Mouse (Mus musculus) central nervous system, embryonic 14 days (tissue): ENCODE results near the gene Vmn1r183. TPM values are rescaled to one million over a fixed set of nuclear protein-coding genes. Genes with fewer than 3 reads are reported as not detected.

Experiments used
- polyA plus RNA-seq: library from polyadenylated mRNA; depleted of rRNA; stranded (reverse); fragments of >200 nt; gene quantifications from 2 replicates; pipeline ENCODE4 v1.2.3, GENCODE M21; 2012; rRNA removed

The Vmn1r183 gene
- polyA plus RNA-seq, result not detected in 2 replicates

GRCm38 (mm10) chr7:24052660-24053304, at the start of gene Vmn1r183:
Gene Vmn1r183 (plus strand): TSS chr7:24053254.

GRCm38 (mm10) chr7:24081634-24082431, 28.8 kb downstream of the Vmn1r183 start, which contains the start of gene Zfp180:
Gene Zfp180 (plus strand): TSS chr7:24081924.

DNA sequence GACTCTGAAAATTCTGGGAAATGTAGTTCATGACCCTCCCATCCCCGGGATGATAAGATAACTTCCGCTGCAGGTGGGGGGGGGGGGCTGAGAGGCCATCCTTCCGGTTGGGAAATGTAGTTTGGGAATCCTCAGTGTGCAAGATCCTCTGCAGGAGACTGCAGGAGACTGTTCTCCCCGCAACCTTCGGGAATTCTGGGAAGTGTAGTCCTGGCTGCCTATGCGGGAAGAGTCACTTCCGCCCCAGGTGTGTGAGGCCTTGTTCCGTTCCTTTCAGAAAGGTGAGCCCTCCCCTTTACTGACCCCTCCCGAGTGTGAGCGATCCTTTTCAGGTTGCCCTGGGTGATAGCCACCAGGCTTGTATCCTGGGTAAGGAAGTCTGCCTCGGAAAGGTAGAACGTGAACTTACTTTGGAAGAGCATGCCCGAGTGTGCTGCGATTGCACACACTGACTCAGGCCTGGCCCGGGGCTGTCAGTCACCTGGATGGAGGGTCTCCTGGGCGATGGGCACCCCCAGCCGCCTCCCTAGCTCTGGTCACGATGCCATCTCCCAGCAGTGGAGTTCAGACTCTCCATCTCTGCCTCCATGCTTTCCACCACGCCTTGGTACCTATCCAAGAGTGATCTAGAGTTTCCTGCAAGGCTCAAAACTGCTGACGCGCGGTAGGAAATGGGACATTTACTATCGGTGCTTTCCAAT, 59.3 kb downstream of the Vmn1r183 start, which contains the start of gene Zfp112:
Gene Zfp112 (plus strand): TSS at position 159 of the 701 bp plus-strand sequence.

Other genes starting within 250 kb of the Vmn1r183 start
- gene Vmn1r175, start 242.6 kb upstream of the Vmn1r183 start, polyA plus RNA-seq, result not detected in 2 replicates
- not detected in 2 replicates for gene Vmn1r176, start 215.9 kb upstream of the Vmn1r183 start, polyA plus RNA-seq
- not detected in 2 replicates for gene Vmn1r177, start 186.8 kb upstream of the Vmn1r183 start, polyA plus RNA-seq
- not detected in 2 replicates for gene Vmn1r178, start 161.2 kb upstream of the Vmn1r183 start, polyA plus RNA-seq
- gene Vmn1r179, start 126.3 kb upstream of the Vmn1r183 start, polyA plus RNA-seq, result not detected in 2 replicates
- gene Vmn1r180, start 102.6 kb upstream of the Vmn1r183 start, polyA plus RNA-seq, result not detected in 2 replicates
- not detected in 2 replicates for gene Vmn1r181, start 78.6 kb upstream of the Vmn1r183 start, polyA plus RNA-seq
- not detected in 2 replicates for gene V1rd19, start 51.6 kb upstream of the Vmn1r183 start, polyA plus RNA-seq
- gene Zfp180, start 28.7 kb downstream of the Vmn1r183 start, polyA plus RNA-seq, result 33.7 and 35.4 TPM in 2 replicates
- 6.0 and 6.2 TPM in 2 replicates for gene Zfp112, start 59.1 kb downstream of the Vmn1r183 start, polyA plus RNA-seq
- 16.7 and 17.2 TPM in 2 replicates for gene Zfp235, start 80.9 kb downstream of the Vmn1r183 start, polyA plus RNA-seq
- gene Zfp114, start 121.8 kb downstream of the Vmn1r183 start, polyA plus RNA-seq, result 2.2 and 2.5 TPM in 2 replicates
- 5.0 and 5.3 TPM in 2 replicates for gene Zfp111, start 158.2 kb downstream of the Vmn1r183 start, polyA plus RNA-seq
- gene Zfp109, start 184.3 kb downstream of the Vmn1r183 start, polyA plus RNA-seq, result 3.3 and 3.7 TPM in 2 replicates
- 3.5 and 3.7 TPM in 2 replicates for gene Zfp108, start 201.5 kb downstream of the Vmn1r183 start, polyA plus RNA-seq
- gene Zfp93, start 217.2 kb downstream of the Vmn1r183 start, polyA plus RNA-seq, result 7.4 and 7.7 TPM in 2 replicates
- 44.8 and 45.5 TPM in 2 replicates for gene Zfp61, start 248.0 kb downstream of the Vmn1r183 start, polyA plus RNA-seq